Mouse (Mus musculus) granulocyte monocyte progenitor cell, adult 5-6 weeks (primary cell): ENCODE measurements around the gene Nck1. TPM values are rescaled to one million over a fixed set of nuclear protein-coding genes. Genes with fewer than 3 reads are reported as not detected.
A peak's percentile ranks its signal among the peaks of the same experiment; 100 is the strongest.

Experiments
- ATAC-seq: replicated peaks from 2 replicates; pipeline ENCODE4 v1.8.0; 2016; ENCODE audit warnings: mild to moderate bottlenecking, moderate TSS enrichment, inconsistent platforms; ENCODE audit not compliant: poor library complexity, severe bottlenecking
- total RNA-seq, 2 experiments: library from RNA; stranded (forward) in 1 of 2; stranded (reverse) in 1 of 2; fragments of 200-712, 200-1000 nt in 1 of 2; fragments of >200 nt in 1 of 2; fragmentation: Nextera tagmentation in 1 of 2; gene quantifications; 2 replicates each; pipeline ENCODE4 v1.2.3; 2014 to 2017

The Nck1 gene
- 35.0 and 44.2 TPM in 2 replicates for total RNA-seq (2014; fragmentation: Nextera tagmentation)
- total RNA-seq (2017), result 35.5 and 61.4 TPM in 2 replicates

DNA sequence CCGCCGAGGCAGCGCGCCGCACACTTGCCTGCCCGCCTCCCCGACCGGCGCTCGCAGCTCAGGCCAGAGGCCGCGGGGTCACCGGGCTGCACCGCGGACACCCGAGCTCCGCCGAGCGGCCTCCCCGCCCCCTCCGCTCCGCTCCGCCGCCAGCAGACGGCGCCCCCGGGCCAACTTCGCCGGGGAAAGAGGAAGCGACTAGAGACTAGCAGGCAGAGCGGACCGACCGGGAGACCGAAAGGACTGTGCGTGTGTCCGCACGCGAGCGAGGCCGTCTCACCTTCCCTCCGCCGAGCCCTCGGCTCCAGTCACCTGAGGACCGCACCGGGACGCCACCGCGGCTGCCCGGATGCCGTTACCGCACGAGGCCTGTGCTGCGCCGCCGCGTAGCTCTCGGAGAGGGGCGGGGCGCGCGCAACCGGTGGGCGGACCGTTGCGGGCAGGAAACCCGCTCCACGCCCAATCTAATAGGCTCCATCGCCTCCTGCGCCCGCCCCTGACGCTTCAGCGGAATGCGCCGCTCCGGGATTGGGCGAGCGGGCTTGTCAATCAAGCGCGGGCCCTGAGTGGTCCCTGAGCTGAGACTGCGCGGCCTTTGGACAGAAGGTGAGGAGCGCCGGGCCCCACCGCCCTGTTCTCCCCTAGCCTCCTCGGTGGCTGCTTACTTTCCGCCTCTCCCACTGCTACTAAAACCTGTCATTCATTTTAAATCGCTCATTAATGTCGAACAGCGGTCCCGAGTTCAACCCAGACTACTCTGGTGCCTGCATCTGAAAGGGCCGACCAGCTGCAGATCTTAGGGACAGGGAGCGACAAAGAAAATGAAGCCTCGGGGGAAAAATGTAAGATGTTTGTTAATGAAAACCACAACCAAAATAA lies at the start of gene Nck1:
Gene Nck1, minus strand, starts transcription at position 420 of the 879 bp plus-strand sequence.
- peak; percentile 92 for ATAC-seq

GRCm38 (mm10) chr9:100590462-100590861 lies 44.5 kb upstream of the Nck1 start:
- no peak for ATAC-seq

- no peak for ATAC-seq
Observed at GRCm38 (mm10) chr9:100584031-100584430, 38.1 kb upstream of the Nck1 start.

DNA sequence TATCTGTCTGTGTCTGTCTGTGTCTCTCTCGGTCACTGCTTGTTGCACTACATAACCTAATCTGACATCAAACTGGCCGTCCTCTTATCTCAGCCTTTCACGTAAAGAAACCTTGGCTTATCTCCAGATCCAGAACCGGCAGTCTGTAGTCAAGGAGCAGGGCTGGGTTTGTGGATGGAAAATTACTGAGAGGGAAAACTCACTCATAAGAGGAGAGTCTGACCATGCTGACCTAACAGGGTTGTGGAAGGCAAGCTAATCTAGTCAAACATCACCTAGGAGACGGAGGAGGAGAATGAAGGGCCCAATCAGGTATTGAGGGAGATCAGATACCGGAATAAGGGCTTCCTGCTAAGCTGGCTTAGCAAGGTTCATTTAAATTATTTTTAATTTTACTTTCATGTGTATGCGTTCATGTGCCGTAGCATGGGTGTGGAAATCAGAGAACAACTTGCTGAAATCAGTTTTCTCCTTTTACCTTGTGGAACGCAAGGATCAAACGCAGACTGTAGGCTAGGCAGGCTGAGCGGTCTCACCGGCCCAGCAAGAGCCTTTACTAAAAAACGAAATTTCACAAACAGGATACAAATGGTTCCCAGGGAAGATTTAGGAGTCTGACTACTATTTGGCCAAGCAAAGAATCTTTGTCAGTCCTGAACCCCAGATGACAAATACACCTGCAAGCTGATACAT lies 37.1 kb upstream of the Nck1 start:
- no peak for ATAC-seq

- ATAC-seq, result no peak
Observed at GRCm38 (mm10) chr9:100581543-100582492, 35.9 kb upstream of the Nck1 start.

DNA sequence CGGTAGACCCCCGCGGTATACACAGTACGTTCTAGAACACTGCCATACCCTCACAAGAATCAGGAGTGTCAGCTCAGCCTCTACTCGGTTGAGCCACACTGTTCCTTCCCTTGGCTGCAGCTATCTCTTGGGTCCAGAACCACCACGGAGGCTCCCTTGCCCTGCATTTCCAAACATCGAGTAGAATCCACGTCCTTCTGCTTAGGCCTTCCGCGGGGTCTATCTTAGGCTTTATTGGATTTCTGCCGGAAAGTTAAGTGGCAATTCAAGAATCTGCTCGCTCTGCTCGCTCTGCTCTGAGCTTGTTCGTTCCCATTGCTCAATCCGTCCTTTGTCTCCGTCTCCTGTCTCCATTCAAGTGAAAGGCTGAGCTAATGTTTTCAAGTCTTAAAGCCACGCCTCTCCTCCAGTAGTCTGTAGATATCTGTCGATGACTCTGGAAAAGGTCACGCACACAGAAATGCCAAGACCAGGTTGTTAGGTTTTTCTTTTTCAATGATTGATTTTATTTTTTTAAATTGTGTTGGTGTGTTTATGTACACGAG lies 34.3 kb upstream of the Nck1 start:
- no peak for ATAC-seq

DNA sequence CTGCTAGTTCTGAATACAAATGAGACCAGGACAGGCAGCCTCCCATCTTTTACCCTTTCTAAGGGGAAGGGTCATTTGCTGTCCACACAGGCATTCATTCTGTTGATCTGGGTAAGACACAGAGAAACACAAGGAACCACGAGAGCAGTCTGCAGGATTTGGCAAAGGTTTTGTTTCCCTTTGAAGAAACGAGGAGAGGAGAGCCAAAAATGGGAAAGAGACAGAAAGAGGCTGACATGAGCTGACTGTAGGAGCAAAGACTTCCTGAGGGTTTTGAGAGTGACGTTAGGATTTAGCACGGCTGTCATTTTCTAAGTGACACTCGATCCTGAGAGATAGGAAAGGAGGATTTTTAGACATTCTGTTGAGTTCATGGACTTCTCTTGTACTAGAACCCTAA lies 28.0 kb upstream of the Nck1 start:
- ATAC-seq, result no peak

- no peak for ATAC-seq
Observed at GRCm38 (mm10) chr9:100573300-100573699, 27.4 kb upstream of the Nck1 start.

DNA sequence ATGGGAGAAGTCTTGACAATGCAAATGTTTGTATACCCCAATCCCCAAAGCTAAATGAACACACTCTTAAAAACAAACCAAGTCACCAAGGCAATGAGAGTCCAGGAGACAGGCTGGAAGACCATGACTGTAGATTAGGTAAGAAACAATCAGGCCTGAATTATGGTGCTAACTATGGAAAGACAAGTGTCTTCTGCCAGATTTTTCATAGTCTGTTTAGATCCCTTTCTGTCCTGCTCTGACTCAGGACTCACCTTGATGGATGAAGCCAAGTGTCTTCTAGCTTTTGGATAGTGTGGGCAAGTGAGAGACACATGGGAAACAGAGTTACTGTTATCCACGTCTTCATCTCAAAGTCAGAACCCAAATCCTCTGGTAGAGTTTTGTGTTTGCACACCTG lies 25.6 kb upstream of the Nck1 start:
- ATAC-seq, result no peak

DNA sequence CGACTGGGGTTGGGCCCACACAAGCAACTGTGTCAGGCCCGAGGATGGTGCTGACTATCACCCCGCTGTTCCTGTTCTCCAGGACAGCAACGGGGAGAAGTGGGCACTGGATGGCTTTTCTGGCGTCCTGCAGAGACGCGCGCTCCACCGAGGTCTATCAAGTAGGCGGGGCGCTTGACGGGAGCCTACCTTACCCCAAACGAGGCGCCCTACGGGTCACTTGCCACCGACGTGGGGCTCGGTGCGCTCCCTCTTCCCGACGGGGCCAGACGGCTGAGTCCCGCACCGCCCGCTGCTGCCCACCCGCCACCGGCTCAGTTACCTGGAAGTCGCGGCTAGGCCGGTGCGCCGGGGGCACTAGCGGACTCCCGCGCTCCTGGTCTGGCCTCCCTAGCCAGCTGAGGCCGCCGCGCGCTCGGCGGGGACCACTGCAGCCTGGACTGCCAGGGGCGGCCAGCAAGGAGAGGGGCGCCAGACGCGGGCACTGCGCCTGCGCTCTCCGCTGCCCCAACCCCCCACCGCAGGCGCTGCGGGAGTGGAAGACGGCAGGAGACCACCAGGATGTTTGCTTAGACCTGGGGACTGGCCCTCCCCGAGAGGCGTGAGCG lies 24.8 kb upstream of the Nck1 start, which contains the start of gene Slc35g2:
Gene Slc35g2, minus strand, starts transcription at position 465 of the 608 bp plus-strand sequence.
- ATAC-seq, result peak; percentile 58

DNA sequence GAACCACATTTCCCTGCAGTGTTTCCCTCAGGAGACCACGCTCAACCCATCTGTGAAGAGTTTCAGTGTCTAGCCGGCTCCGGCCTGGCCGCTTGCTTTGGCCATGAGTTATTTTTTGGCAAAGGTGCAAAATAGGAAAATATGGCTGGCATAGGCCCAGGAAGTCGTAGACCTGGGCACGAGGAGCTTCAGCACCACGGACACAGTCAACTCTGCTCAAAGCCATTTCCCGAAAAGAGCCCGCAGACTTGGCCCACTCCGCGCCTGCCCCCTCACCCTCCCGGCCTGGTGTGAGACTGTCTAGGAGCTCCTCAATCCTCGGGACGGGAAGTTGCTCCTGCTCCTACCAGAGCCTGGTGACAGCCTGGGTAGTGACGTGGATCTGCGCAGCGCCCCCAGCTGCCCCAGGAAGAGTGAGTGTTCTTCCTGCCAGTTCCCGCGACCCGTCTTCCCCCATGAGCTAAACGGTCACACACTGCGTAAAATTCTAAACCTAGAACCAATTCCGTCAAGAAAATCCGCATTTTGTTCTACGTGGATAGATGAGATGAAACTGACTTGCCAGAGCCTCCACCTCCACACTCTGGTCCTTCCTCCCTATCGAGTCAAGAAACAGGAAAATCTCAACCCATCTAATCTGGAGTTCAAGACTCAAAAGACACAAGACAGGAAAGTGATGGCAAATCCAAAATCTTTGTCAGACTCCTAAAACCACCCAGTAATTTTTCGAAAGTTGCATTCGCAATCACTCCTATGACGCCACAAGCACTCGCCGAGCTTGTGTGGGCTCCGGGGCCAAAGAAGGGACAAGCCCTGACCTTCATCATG lies 24.1 kb upstream of the Nck1 start:
- peak; percentile 93 for ATAC-seq

DNA sequence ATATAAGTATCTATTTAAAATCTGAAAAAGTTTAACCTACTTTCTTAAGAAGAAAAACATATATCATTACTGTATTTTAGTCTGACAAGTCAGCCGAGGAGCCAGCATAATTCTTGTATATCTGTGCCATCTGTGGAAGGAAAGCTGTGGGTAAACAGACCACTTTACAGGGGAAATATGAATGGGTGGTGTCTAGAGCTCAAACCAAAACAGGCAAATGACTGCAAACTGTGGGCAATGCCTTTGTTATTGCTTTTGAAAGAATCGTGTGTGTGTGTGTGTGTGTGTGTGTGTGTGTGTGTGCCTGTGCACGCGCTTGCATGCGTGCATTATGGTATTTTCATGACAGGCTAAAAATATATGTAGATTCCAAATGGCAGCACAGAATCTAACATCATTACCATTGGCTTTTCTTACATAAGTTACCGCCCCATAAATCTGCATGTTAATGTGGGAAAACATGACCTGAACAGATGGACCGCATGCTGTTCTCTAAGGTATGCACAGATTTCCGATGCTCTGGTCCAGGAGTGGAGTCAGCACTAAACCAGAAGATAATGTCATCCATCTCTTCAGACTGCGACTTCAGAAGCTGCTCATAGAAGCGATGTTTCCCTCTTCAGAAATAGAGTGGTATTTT lies 14.4 kb upstream of the Nck1 start:
- no peak for ATAC-seq

- ATAC-seq, result no peak
Observed at GRCm38 (mm10) chr9:100558991-100559390, 13.1 kb upstream of the Nck1 start.

- ATAC-seq, result no peak
Observed at GRCm38 (mm10) chr9:100558023-100558573, 12.2 kb upstream of the Nck1 start.

DNA sequence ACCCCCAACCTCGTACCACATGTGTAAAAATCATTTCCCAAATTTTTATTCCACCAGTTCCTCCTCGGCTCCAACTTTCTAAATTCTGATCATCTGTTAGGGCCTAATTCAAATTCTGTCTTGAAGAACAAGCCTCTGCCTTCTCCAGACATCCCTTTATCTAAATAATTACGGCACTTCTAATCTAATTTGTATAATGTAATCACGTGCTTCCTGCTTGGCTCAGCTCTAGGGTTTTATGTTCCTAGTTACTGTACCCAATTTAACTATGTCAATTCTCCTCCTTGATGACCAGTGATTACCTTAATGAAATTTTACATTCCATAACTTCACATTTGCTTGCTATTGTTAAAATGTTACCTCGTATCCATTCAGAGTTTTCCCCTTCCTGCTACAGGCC lies 9.8 kb upstream of the Nck1 start:
- no peak for ATAC-seq

- no peak for ATAC-seq
Observed at GRCm38 (mm10) chr9:100548313-100548712, 2.4 kb upstream of the Nck1 start.

DNA sequence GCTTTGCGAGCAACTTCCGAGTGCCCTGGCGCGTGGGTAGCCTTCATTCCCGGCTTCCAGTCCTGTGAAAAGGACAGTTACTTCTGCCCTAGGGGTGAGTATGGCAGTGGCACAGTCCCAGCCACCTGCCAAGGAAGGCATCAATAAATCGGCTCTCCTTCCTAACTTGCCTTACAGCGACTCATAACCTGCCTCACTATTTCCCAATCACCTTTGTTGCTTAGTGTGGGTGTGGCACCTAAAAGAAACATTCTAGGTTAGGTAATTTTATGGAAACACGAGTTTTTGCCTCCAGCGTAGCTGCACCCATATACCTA lies 618 bp upstream of the Nck1 start:
- peak; percentile 33 for ATAC-seq
